Comparison of ENCODE assay signal across 29 mouse cellular contexts in genomic region chr13:11882359-11882758, GRCm38 (mm10).
"Had no signal": no experiment of that assay in that cellular context is flagged by ENCODE, and none has a peak within 500 bp of the region (broad histone marks: within the 10 kb centered on the region; RNA-seq: fewer than 3 reads in every experiment).

No protein-coding gene starts in this region.

- DNase-seq: cerebellum, adult 8-10 months; cerebellum, adult 9-10 months; cerebellum, adult 9-11 months; cerebellum, postnatal 10 days; cerebellum, postnatal 14 days; cerebellum, postnatal 25 days; cerebellum, postnatal 36 days; embryo, embryonic 11 days; forebrain, postnatal 0 days; gastrocnemius, adult 2 months; gastrocnemius, postnatal 10 days; gastrocnemius, postnatal 14 days; gastrocnemius, postnatal 25 days; gastrocnemius, postnatal 36 days; heart, adult 18-20 months; heart, adult 2 months had no signal

- H3K4me3 ChIP-seq: embryonic facial prominence, embryonic 10.5 days; embryonic facial prominence, embryonic 12.5 days; embryonic facial prominence, embryonic 13.5 days; embryonic facial prominence, embryonic 15.5 days; erythroblast, embryonic 14.5 days; forebrain, embryonic 10.5 days; forebrain, embryonic 12.5 days; forebrain, embryonic 13.5 days; forebrain, embryonic 15.5 days; gastrocnemius, adult 2 months; heart, adult 2 months; heart, embryonic 12.5 days had no signal

- H3K4me1 ChIP-seq: embryonic facial prominence, embryonic 10.5 days; embryonic facial prominence, embryonic 12.5 days; embryonic facial prominence, embryonic 13.5 days; embryonic facial prominence, embryonic 15.5 days; forebrain, embryonic 10.5 days; forebrain, embryonic 12.5 days; forebrain, embryonic 13.5 days; forebrain, embryonic 15.5 days had no signal

- H3K9ac ChIP-seq: embryonic facial prominence, embryonic 12.5 days; embryonic facial prominence, embryonic 13.5 days; embryonic facial prominence, embryonic 15.5 days; forebrain, embryonic 12.5 days; forebrain, embryonic 13.5 days; forebrain, embryonic 15.5 days; forebrain, postnatal 0 days; heart, embryonic 12.5 days had no signal

- H3K27me3 ChIP-seq: embryonic facial prominence, embryonic 12.5 days; embryonic facial prominence, embryonic 13.5 days; embryonic facial prominence, embryonic 15.5 days; forebrain, embryonic 12.5 days; forebrain, embryonic 13.5 days; forebrain, embryonic 15.5 days; heart, embryonic 12.5 days had no signal

- H3K4me2 ChIP-seq: embryonic facial prominence, embryonic 12.5 days; embryonic facial prominence, embryonic 13.5 days; embryonic facial prominence, embryonic 15.5 days; forebrain, embryonic 12.5 days; forebrain, embryonic 13.5 days; forebrain, embryonic 15.5 days; heart, embryonic 11.5 days; heart, embryonic 12.5 days had no signal

- ATAC-seq: forebrain, embryonic 13.5 days; forebrain, embryonic 14.5 days; forebrain, embryonic 15.5 days; forebrain, embryonic 16.5 days; forebrain, postnatal 0 days had no signal

- H3K36me3 ChIP-seq: embryonic facial prominence, embryonic 10.5 days; embryonic facial prominence, embryonic 12.5 days; embryonic facial prominence, embryonic 13.5 days; embryonic facial prominence, embryonic 15.5 days; forebrain, embryonic 10.5 days; forebrain, embryonic 12.5 days; forebrain, embryonic 15.5 days had no signal

- H3K9me3 ChIP-seq: embryonic facial prominence, embryonic 10.5 days; embryonic facial prominence, embryonic 12.5 days; embryonic facial prominence, embryonic 13.5 days; embryonic facial prominence, embryonic 15.5 days; forebrain, embryonic 10.5 days; forebrain, embryonic 12.5 days; forebrain, embryonic 13.5 days; forebrain, embryonic 15.5 days; heart, embryonic 12.5 days had no signal

- H3K27ac ChIP-seq: embryonic facial prominence, embryonic 10.5 days; embryonic facial prominence, embryonic 12.5 days; embryonic facial prominence, embryonic 13.5 days; embryonic facial prominence, embryonic 15.5 days; forebrain, embryonic 10.5 days; forebrain, embryonic 12.5 days; forebrain, embryonic 13.5 days; forebrain, embryonic 15.5 days; gastrocnemius, adult 2 months; heart, adult 2 months had no signal
